Mouse (Mus musculus) embryonic facial prominence, embryonic 12.5 days (tissue): ENCODE measurements at regions not wholly inside any gene's neighbourhood (a gene's known extent, or its start where the extent isn't known, plus 50 kb on each side); places are given as distances from the start of the nearest gene placed in this dataset.
"Not testable (repeated sequence)": the region's sequence is repeated elsewhere in the genome, so short reads cannot be mapped to it uniquely, and the experiment has no call there.

Experiments
- ATAC-seq: fragments of 200-750 bp; cut with Nextera tagmentation; 2 replicates; pipeline ENCODE4 v1.8.0; 2017; ENCODE audit not compliant: insufficient number of reproducible peaks, insufficient read depth, low FRiP score, low TSS enrichment
- H3K27ac ChIP-seq: fragments of 300-500 bp; sonication (generic); 2 replicates; pipeline ENCODE4 v1.5.1; 2016; ENCODE audit warnings: mild to moderate bottlenecking
- H3K27me3 ChIP-seq: fragments of 300-500 bp; sonication (generic); 2 replicates; pipeline ENCODE4 v1.6.1; 2016; ENCODE audit warnings: mild to moderate bottlenecking, moderate library complexity
- H3K36me3 ChIP-seq: fragments of 300-500 bp; sonication (generic); 2 replicates; pipeline ENCODE4 v1.6.1; 2016; ENCODE audit warnings: mild to moderate bottlenecking
- H3K4me1 ChIP-seq: fragments of 300-500 bp; sonication (generic); 2 replicates; pipeline ENCODE4 v1.6.1; 2016
- H3K4me2 ChIP-seq: fragments of 300-500 bp; sonication (generic); replicated peaks from 2 replicates; pipeline ENCODE4 v1.6.1; 2016; ENCODE audit warnings: mild to moderate bottlenecking, moderate library complexity
- H3K4me3 ChIP-seq: fragments of 300-500 bp; sonication (generic); 2 replicates; pipeline ENCODE4 v1.5.1; 2016; ENCODE audit warnings: mild to moderate bottlenecking
- H3K9ac ChIP-seq: fragments of 300-500 bp; sonication (generic); 2 replicates; pipeline ENCODE4 v1.6.1; 2016; ENCODE audit warnings: mild to moderate bottlenecking, moderate library complexity
- H3K9me3 ChIP-seq: fragments of 300-500 bp; sonication (generic); 2 replicates; pipeline ENCODE4 v1.6.1; 2016; ENCODE audit warnings: mild to moderate bottlenecking, moderate library complexity
- WGBS: fragments of 180-500 bp; shearing (Covaris S2); methylation state at CpG from one replicate; pipeline ENCODE4 v1.1.7; 2016; 5-methylcytosine and 5-hydroxymethylcytosine counted together

GRCm38 (mm10) chr1:18058211-18058971 lies 87.3 kb downstream of the Crisp4 start:
- H3K4me2 ChIP-seq = peak overlapping the region; percentile 98
- peaks cover 10% of the 10 kb centered on the region; the same call in 1 of the 2 replicates for H3K4me1 ChIP-seq
- H3K4me3 ChIP-seq = peak overlapping the region; percentile 61
- H3K27ac ChIP-seq = no peak overlapping the region
- H3K9me3 ChIP-seq = no peaks in the 10 kb centered on the region
- peaks cover 33% of the 10 kb centered on the region for H3K27me3 ChIP-seq
- H3K36me3 ChIP-seq = no peaks in the 10 kb centered on the region
- WGBS = 1% methylated on average over 77 of the region's 77 CpGs
- ATAC-seq = peak; percentile 64
- H3K9ac ChIP-seq = peak overlapping the region; percentile 61

- Histone ChIP-seq H3K4me3 (peak overlapping the region; percentile 61), H3K9me3 (no peaks in the 10 kb centered on the region), H3K36me3 (no peaks in the 10 kb centered on the region), H3K9ac (peak overlapping the region; percentile 61), H3K4me1 (peaks cover 10% of the 10 kb centered on the region; the same call in 1 of the 2 replicates), H3K27me3 (peaks cover 33% of the 10 kb centered on the region), H3K27ac (no peak overlapping the region), H3K4me2 (peak overlapping the region; percentile 98)
- under 1% methylated on average over 26 of the region's 26 CpGs for WGBS
- 0 out of 2 replicates have a peak, but pooled peaks have one; percentile 16 for ATAC-seq
Measured at GRCm38 (mm10) chr1:18057646-18058210, 88.0 kb downstream of the Crisp4 start.

- H3K9me3 ChIP-seq, H3K36me3 ChIP-seq, H3K9ac ChIP-seq, H3K27ac ChIP-seq, H3K4me1 ChIP-seq, ATAC-seq: not testable (repeated sequence)
- Histone ChIP-seq H3K27me3 (peaks cover 33% of the 10 kb centered on the region), H3K4me3 (peak overlapping the region; percentile 61; the same call in 1 of the 2 replicates), H3K4me2 (peak overlapping the region; percentile 98)
- WGBS = 7% methylated on average over 11 of the region's 11 CpGs
Measured at GRCm38 (mm10) chr1:18057003-18057402, 88.7 kb downstream of the Crisp4 start.

GRCm38 (mm10) chr1:18030226-18030625 lies 115.5 kb downstream of the Crisp4 start:
- WGBS = 59% methylated on average over 3 of the region's 3 CpGs
- Histone ChIP-seq H3K27ac (no peak overlapping the region), H3K36me3 (no peaks in the 10 kb centered on the region), H3K27me3 (no peaks in the 10 kb centered on the region), H3K9me3 (no peaks in the 10 kb centered on the region), H3K4me3 (no peak overlapping the region), H3K4me2 (no peak overlapping the region), H3K4me1 (no peaks in the 10 kb centered on the region), H3K9ac (no peak overlapping the region)
- ATAC-seq = no peak

- not testable (repeated sequence) for H3K9me3 ChIP-seq, H3K36me3 ChIP-seq, H3K4me3 ChIP-seq, H3K4me1 ChIP-seq, H3K27ac ChIP-seq, H3K27me3 ChIP-seq, ATAC-seq, H3K9ac ChIP-seq, H3K4me2 ChIP-seq
Measured at GRCm38 (mm10) chr1:18012941-18013340, 132.8 kb downstream of the Crisp4 start.

- 6% methylated on average over 3 of the region's 3 CpGs for WGBS
- H3K9me3 ChIP-seq = no peaks in the 10 kb centered on the region
- no peak overlapping the region for H3K4me3 ChIP-seq
- no peaks in the 10 kb centered on the region for H3K36me3 ChIP-seq
- H3K27me3 ChIP-seq = no peaks in the 10 kb centered on the region
- no peak overlapping the region for H3K27ac ChIP-seq
- 0 out of 2 replicates have a peak, but pooled peaks have one; percentile 56 for ATAC-seq
- H3K9ac ChIP-seq = no peak overlapping the region
- H3K4me1 ChIP-seq = no peaks in the 10 kb centered on the region
- no peak overlapping the region for H3K4me2 ChIP-seq
Measured at GRCm38 (mm10) chr1:17980604-17981003, 165.1 kb downstream of the Crisp4 start.

- WGBS = 88% methylated on average over 2 of the region's 2 CpGs
- H3K4me3 ChIP-seq = no peak overlapping the region
Measured at GRCm38 (mm10) chr1:17978086-17978485, 167.6 kb downstream of the Crisp4 start.

GRCm38 (mm10) chr1:17956881-17957280 lies 188.8 kb downstream of the Crisp4 start:
- H3K27ac ChIP-seq, H3K9me3 ChIP-seq, H3K4me3 ChIP-seq, H3K27me3 ChIP-seq, H3K9ac ChIP-seq, H3K4me1 ChIP-seq, ATAC-seq, H3K4me2 ChIP-seq, H3K36me3 ChIP-seq: not testable (repeated sequence)
- WGBS = 99% methylated on average over 21 of the region's 21 CpGs

More at GRCm38 (mm10) chr1:17978086-17978485, 167.6 kb downstream of the Crisp4 start:
- Histone ChIP-seq H3K9me3 (no peaks in the 10 kb centered on the region), H3K27me3 (no peaks in the 10 kb centered on the region), H3K4me2 (no peak overlapping the region), H3K36me3 (no peaks in the 10 kb centered on the region), H3K4me1 (no peaks in the 10 kb centered on the region), H3K9ac (no peak overlapping the region), H3K27ac (no peak overlapping the region)
- ATAC-seq = no peak

- H3K27me3 ChIP-seq = not testable (repeated sequence)
- 76% methylated on average over 4 of the region's 4 CpGs for WGBS
Measured at GRCm38 (mm10) chr1:17932108-17932810, 213.4 kb downstream of the Crisp4 start.

More at GRCm38 (mm10) chr1:17932108-17932810, 213.4 kb downstream of the Crisp4 start:
- not testable (repeated sequence) for H3K4me1 ChIP-seq, H3K4me3 ChIP-seq, H3K36me3 ChIP-seq, H3K27ac ChIP-seq, ATAC-seq, H3K4me2 ChIP-seq, H3K9ac ChIP-seq, H3K9me3 ChIP-seq
